Mouse (Mus musculus): ENCODE measurements around the gene Vcan.

DNA sequence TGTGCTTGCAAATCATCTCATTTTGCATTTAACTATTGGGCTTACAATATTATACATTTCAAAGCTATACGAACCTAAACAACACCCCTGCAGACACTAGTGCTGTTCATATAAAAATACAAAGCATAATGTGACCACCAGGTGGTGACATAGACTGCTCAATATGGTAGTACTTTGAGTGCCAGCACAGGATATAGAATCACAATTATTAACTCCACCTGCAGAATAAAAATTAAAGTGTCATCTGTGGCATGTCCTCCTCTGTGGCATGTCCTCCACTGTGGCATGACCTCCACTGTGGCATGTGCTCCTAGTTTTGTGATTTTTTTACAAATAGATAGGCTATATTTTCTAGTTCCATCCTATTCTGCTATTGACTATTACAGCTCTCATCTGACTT, 74.2 kb downstream of the Vcan start:
- TF ChIP-seq CTCF (IDR thresholded peaks at IDR 0.05; ENCODE audit: control insufficient read depth, insufficient read depth, insufficient read length) (no peak), USF1 (IDR thresholded peaks at IDR 0.05; ENCODE audit: low read depth) (no peak), MAX (IDR thresholded peaks at IDR 0.05) (no peak)

All from C2C12 (cell line).